Comparison of ENCODE assay signal across 8 mouse cellular contexts in genomic region chr11:55097463-55098188, GRCm38 (mm10). TPM values are rescaled to one million over a fixed set of nuclear protein-coding genes. Genes with fewer than 3 reads are reported as not detected.
DNase-seq lines count a peak whose midpoint lies in the region; ATAC-seq lines count a peak whose summit lies in the region.

Gm2a (plus strand) TSS chr11:55098115.

- ATAC-seq in inflammation-experienced regulatory T-cells, adult 6 months, result peak; percentile 91
- peak; percentile 97 for ATAC-seq in megakaryocyte-erythroid progenitor cell, adult 5-6 weeks (replicated peaks; ENCODE audit: low FRiP score, low TSS enrichment, poor library complexity, severe bottlenecking)

- intact Hi-C loops in gastrocnemius, postnatal 14 days (cut with DNase I; ENCODE audit: low total_unique reads), result no loop called here
- intact Hi-C loops in left cerebral cortex, postnatal 10 days (cut with DNase I), result no loop called here

- DNase-seq in adrenal gland, adult (ENCODE audit: inconsistent age in 2 of 2, low spot score in 1 of 2), result peak; percentile 98 to 99
- DNase-seq in embryo, embryonic 10.5 days (ENCODE audit: low spot score), result peak; percentile 97
- DNase-seq in gastrocnemius, postnatal 14 days, result peak; percentile 95
- peak; percentile 92 to 97 for DNase-seq in left cerebral cortex, postnatal 10 days (ENCODE audit: extremely low spot score in 1 of 2, low spot score in 2 of 2)
- peak; percentile 93 for DNase-seq in right cerebral cortex, postnatal 25 days
- peak; percentile 95 for DNase-seq in urinary bladder, postnatal 4 days (ENCODE audit: low spot score in 2 of 2)

RNA-seq across cellular contexts. Expression of gene Gm2a, which starts in this region (rescaled TPM):
- total RNA-seq in gastrocnemius, postnatal 14 days (2021), result 1 to 10 TPM; 9.0 to 9.9 TPM
- polyA plus RNA-seq in inflammation-experienced regulatory T-cells, adult 6 months (2017; shearing (Covaris generic)), result 100 to 1,000 TPM; 118 to 154 (median 154) TPM
- total RNA-seq in left cerebral cortex, postnatal 10 days (2021), result 10 to 100 TPM; 43.8 to 45.2 TPM
- 6.2 and 8.6 TPM in 2 replicates for total RNA-seq in megakaryocyte-erythroid progenitor cell, adult 5-6 weeks (2014; fragmentation: Nextera tagmentation)
- total RNA-seq in megakaryocyte-erythroid progenitor cell, adult 5-6 weeks (2017), result 9.0 and 16.7 TPM in 2 replicates

Comparison
In these comparisons a context has a peak if more than half of its experiments do, and no peak if none do; other contexts are left out.
1. Peak in every context shown above with its lines: DNase-seq and ATAC-seq.